Mouse (Mus musculus): Measurements from ENCODE around the gene 9930111J21Rik1.
"Not testable (repeated sequence)": the region's sequence is repeated elsewhere in the genome, so short reads cannot be mapped to it uniquely, and the experiment has no call there.

Gene 9930111J21Rik1

GRCm38 (mm10) chr11:48979251-48979650 is at the start of gene 9930111J21Rik1:
TSS of gene 9930111J21Rik1 (minus strand) at chr11:48979398.
- DNase-seq (ENCODE audit: low spot score), result not testable (repeated sequence)

- not testable (repeated sequence) for DNase-seq (ENCODE audit: low spot score)
Observed at GRCm38 (mm10) chr11:49012074-49012473, 32.9 kb upstream of the 9930111J21Rik1 start.

- DNase-seq (ENCODE audit: low spot score), result not testable (repeated sequence)
Observed at GRCm38 (mm10) chr11:49006785-49007184, 27.6 kb upstream of the 9930111J21Rik1 start.

GRCm38 (mm10) chr11:49006317-49006716 is 27.1 kb upstream of the 9930111J21Rik1 start:
- DNase-seq (ENCODE audit: low spot score), result not testable (repeated sequence)

- DNase-seq (ENCODE audit: low spot score), result not testable (repeated sequence)
Observed at GRCm38 (mm10) chr11:49000411-49000810, 21.2 kb upstream of the 9930111J21Rik1 start.

- not testable (repeated sequence) for DNase-seq (ENCODE audit: low spot score)
Observed at GRCm38 (mm10) chr11:48994018-48994417, 14.8 kb upstream of the 9930111J21Rik1 start, which contains the start of gene Tgtp1. TSS of gene Tgtp1 (minus strand) at chr11:48994172.

GRCm38 (mm10) chr11:48993296-48993695 is 14.1 kb upstream of the 9930111J21Rik1 start:
- DNase-seq (ENCODE audit: low spot score), result not testable (repeated sequence)

- not testable (repeated sequence) for DNase-seq (ENCODE audit: low spot score)
Observed at GRCm38 (mm10) chr11:48991740-48992520, 12.7 kb upstream of the 9930111J21Rik1 start, which contains the start of gene Gm12185. TSS of gene Gm12185 (minus strand) at chr11:48992226.

GRCm38 (mm10) chr11:48989981-48990380 is 10.8 kb upstream of the 9930111J21Rik1 start:
- DNase-seq (ENCODE audit: low spot score), result not testable (repeated sequence)

GRCm38 (mm10) chr11:48988219-48988618 is 9.0 kb upstream of the 9930111J21Rik1 start:
- DNase-seq (ENCODE audit: low spot score), result not testable (repeated sequence)

- DNase-seq (ENCODE audit: low spot score), result not testable (repeated sequence)
Observed at GRCm38 (mm10) chr11:48982848-48983247, 3.6 kb upstream of the 9930111J21Rik1 start.

GRCm38 (mm10) chr11:48980052-48980451 is 854 bp upstream of the 9930111J21Rik1 start:
- not testable (repeated sequence) for DNase-seq (ENCODE audit: low spot score)

GRCm38 (mm10) chr11:48978240-48978939 is 808 bp downstream of the 9930111J21Rik1 start, which contains the start of gene Olfr56:
TSS of gene Olfr56 (plus strand) at chr11:48978889.
- not testable (repeated sequence) for DNase-seq (ENCODE audit: low spot score)

GRCm38 (mm10) chr11:48974686-48975085 is 4.5 kb downstream of the 9930111J21Rik1 start:
- DNase-seq (ENCODE audit: low spot score), result not testable (repeated sequence)

GRCm38 (mm10) chr11:48946090-48946489 is 33.1 kb downstream of the 9930111J21Rik1 start, which contains the start of gene Psme2b:
TSS of gene Psme2b (minus strand) at chr11:48946190.
- DNase-seq (ENCODE audit: low spot score), result not testable (repeated sequence)

- not testable (repeated sequence) for DNase-seq (ENCODE audit: low spot score)
Observed at GRCm38 (mm10) chr11:48939286-48939685, 39.9 kb downstream of the 9930111J21Rik1 start.

- DNase-seq (ENCODE audit: low spot score), result not testable (repeated sequence)
Observed at GRCm38 (mm10) chr11:48935291-48935690, 43.9 kb downstream of the 9930111J21Rik1 start.

- not testable (repeated sequence) for DNase-seq (ENCODE audit: low spot score)
Observed at GRCm38 (mm10) chr11:48933923-48934322, 45.3 kb downstream of the 9930111J21Rik1 start.

- DNase-seq (ENCODE audit: low spot score), result not testable (repeated sequence)
Observed at GRCm38 (mm10) chr11:48933422-48933821, 45.8 kb downstream of the 9930111J21Rik1 start.

- DNase-seq (ENCODE audit: low spot score), result not testable (repeated sequence)
Observed at GRCm38 (mm10) chr11:48928068-48928467, 51.1 kb downstream of the 9930111J21Rik1 start.

GRCm38 (mm10) chr11:48926437-48926836 is 52.8 kb downstream of the 9930111J21Rik1 start:
- not testable (repeated sequence) for DNase-seq (ENCODE audit: low spot score)

- not testable (repeated sequence) for DNase-seq (ENCODE audit: low spot score)
Observed at GRCm38 (mm10) chr11:48923818-48924217, 55.4 kb downstream of the 9930111J21Rik1 start.

All from MN1 (cell line).